Mouse (Mus musculus): ENCODE results near the gene Cngb1. TPM values are rescaled to one million over a fixed set of nuclear protein-coding genes. Genes with fewer than 3 reads are reported as not detected.
A peak's percentile ranks its signal among the peaks of the same experiment; 100 is the strongest.

Gene Cngb1
- polyA plus RNA-seq, 1 experiment from 2014 or later: 0.12 TPM

DNA sequence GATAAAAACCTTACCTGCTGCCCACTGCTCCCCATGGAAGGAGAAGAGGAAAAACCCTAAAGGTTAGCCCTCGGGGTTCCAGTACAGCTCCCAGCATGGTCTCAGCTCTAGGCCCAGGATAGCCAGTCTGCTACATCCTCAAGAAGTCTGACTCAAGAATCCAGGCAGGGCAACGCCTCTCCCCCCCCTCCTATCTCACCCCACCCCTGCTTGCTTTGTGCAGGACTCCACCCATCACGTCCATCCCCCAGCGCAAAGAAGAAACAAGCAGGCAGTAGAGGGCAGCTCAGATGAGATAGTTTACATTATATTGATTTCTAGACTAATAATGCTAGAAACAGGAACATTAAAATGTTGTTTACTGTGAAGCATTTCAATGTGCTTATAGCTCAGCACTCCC is 34.5 kb downstream of the Cngb1 start:
- no peak overlapping the region for H3K4me2 ChIP-seq (ENCODE audit: low read depth, low read length)
- H3K27me3 ChIP-seq (ENCODE audit: control insufficient read depth, insufficient read depth, low read depth, low read length): no peaks in the 10 kb centered on the region
- H3K36me3 ChIP-seq (ENCODE audit: control insufficient read depth, insufficient read depth): no peaks in the 10 kb centered on the region

DNA sequence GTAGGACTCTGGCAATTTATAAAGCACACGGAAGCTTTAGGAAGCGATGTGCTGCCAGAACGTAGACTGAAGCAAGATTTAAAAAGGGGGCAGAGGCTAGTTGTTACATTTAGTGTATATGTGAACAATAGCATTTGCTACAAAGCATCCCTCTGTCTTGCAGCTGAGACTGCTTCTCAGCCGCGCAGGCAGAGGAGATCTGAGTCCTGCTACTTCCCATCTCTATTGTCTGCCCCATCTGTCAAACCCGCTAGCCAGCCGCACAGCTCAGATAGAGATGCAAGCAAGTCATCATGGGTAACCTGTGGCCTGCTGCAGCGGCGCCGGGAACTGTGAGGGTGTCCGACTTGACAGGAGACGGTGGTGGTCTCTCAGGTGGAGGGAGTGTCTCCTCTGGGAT is 35.9 kb downstream of the Cngb1 start:
- 66% methylated on average over 12 of the region's 12 CpGs for WGBS (ENCODE audit: insufficient replicate concordance)
- Histone ChIP-seq H3K27me3 (ENCODE audit: control insufficient read depth, insufficient read depth, low read depth, low read length) (no peaks in the 10 kb centered on the region), H3K36me3 (ENCODE audit: control insufficient read depth, insufficient read depth) (no peaks in the 10 kb centered on the region), H3K9me3 (replicated peaks; ENCODE audit: control insufficient read depth, low read length) (no peaks in the 10 kb centered on the region), H3K27ac (ENCODE audit: low read length) (no peak overlapping the region), H3K4me3 (ENCODE audit: low read depth, low read length) (no peak overlapping the region), H3K4me2 (ENCODE audit: low read depth, low read length) (no peak overlapping the region), H3K9ac (ENCODE audit: low read depth, low read length) (no peak overlapping the region), H3K4me1 (ENCODE audit: control insufficient read depth, low read depth, low read length) (no peaks in the 10 kb centered on the region)
- ATAC-seq (ENCODE audit: low read depth): no peak

More for the DNA sequence above, 34.5 kb downstream of the Cngb1 start:
- Histone ChIP-seq H3K27ac (ENCODE audit: low read length) (no peak overlapping the region), H3K4me3 (ENCODE audit: low read depth, low read length) (no peak overlapping the region), H3K4me1 (ENCODE audit: control insufficient read depth, low read depth, low read length) (no peaks in the 10 kb centered on the region), H3K9me3 (replicated peaks; ENCODE audit: control insufficient read depth, low read length) (no peaks in the 10 kb centered on the region), H3K9ac (ENCODE audit: low read depth, low read length) (no peak overlapping the region)
- 26% methylated on average over 4 of the region's 4 CpGs for WGBS (ENCODE audit: insufficient replicate concordance)
- ATAC-seq (ENCODE audit: low read depth): no peak

DNA sequence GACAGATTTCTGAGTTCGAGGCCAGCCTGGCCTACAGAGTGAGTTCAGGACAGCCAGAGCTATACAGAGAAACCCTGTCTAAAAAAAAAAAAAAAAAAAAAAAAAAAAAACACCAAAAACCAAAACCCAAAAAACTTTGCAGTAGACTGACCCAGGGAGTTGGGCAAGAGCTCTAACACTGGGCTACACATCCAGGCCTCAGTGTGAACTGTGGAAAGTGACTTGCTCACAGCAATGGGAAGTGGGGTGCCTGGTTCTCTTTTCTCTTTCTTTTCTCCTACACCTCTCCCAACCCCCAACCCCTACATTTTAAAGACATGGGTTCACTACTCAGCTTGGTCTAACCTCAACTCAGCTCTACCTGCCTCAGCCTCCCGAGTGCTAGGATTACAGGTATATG is 44.2 kb downstream of the Cngb1 start:
- H3K4me1 ChIP-seq (ENCODE audit: control insufficient read depth, low read depth, low read length): no peaks in the 10 kb centered on the region
- no peak overlapping the region for H3K4me3 ChIP-seq (ENCODE audit: low read depth, low read length)
- H3K9ac ChIP-seq (ENCODE audit: low read depth, low read length): no peak overlapping the region
- no peaks in the 10 kb centered on the region for H3K9me3 ChIP-seq (replicated peaks; ENCODE audit: control insufficient read depth, low read length)
- no peaks in the 10 kb centered on the region for H3K27me3 ChIP-seq (ENCODE audit: control insufficient read depth, insufficient read depth, low read depth, low read length)
- 53% methylated on average over 2 of the region's 2 CpGs for WGBS (ENCODE audit: insufficient replicate concordance)
- no peak for ATAC-seq (ENCODE audit: low read depth)
- no peak overlapping the region for H3K4me2 ChIP-seq (ENCODE audit: low read depth, low read length)
- H3K36me3 ChIP-seq (ENCODE audit: control insufficient read depth, insufficient read depth): no peaks in the 10 kb centered on the region
- no peak overlapping the region for H3K27ac ChIP-seq (ENCODE audit: low read length)

DNA sequence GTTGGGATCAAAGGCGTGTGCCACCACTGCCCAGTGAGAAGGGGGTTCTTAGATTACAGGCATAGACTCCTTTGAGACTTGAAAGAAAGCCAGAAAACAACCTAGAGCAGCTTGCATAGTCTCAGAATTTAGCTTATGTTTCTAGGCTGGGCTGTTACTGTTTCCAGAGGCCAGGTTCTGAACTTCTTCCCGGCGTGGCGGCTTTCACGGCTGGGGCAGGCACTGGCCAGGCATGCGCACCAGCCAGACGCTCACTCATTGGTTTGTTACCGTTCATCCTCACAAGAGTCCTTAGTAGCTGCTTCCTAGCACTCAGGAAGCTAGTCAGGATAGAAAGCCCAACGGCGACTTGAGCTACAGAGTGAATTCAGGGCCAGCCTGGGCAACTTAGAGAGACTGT is 50.8 kb downstream of the Cngb1 start:
- Histone ChIP-seq H3K27me3 (ENCODE audit: control insufficient read depth, insufficient read depth, low read depth, low read length) (no peaks in the 10 kb centered on the region), H3K4me3 (ENCODE audit: low read depth, low read length) (no peak overlapping the region), H3K4me1 (ENCODE audit: control insufficient read depth, low read depth, low read length) (no peaks in the 10 kb centered on the region), H3K9ac (ENCODE audit: low read depth, low read length) (no peak overlapping the region), H3K4me2 (ENCODE audit: low read depth, low read length) (no peak overlapping the region), H3K9me3 (replicated peaks; ENCODE audit: control insufficient read depth, low read length) (no peaks in the 10 kb centered on the region), H3K36me3 (ENCODE audit: control insufficient read depth, insufficient read depth) (no peaks in the 10 kb centered on the region), H3K27ac (ENCODE audit: low read length) (no peak overlapping the region)
- no peak for ATAC-seq (ENCODE audit: low read depth)
- WGBS (ENCODE audit: insufficient replicate concordance): 78% methylated on average over 10 of the region's 10 CpGs

DNA sequence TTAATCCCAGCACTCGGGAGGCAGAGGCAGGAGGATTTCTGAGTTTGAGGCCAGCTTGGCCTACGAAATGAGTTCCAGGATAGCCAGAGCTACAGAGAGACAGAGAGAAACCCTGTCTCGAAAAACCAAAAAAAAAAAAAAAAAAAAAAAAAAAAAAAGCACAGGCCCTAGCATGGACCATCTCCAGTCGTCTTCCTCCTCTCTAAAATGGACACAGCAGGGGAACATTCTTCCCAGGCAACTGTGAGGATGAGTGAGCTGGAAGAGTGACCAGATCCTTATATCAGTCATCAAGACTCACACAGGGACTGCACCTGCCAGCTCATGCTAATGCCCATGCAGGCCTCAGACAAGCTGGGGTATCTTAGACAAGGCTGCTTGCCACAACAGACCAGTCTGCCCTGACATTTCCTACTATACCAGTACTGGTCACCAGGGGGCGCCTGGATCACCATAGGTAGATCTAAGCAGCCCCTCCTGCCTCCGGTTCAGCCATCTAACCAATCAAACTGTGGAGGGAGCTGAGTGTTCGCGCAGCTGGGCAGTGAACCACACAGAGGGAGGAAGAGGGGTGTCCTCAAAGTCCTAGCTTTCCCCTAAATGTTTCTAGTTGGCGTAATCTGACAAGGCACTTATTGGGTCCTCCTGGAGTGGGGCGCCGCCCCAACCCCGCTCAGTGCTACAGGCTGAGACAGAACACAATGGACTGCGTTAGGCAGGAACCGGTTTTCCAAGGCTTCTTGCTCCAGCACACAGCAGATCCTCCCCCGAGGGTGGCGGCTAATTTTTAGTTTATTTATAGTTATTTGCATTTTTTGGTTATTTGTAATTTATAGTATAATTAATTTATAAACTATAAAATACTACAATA is 51.6 kb downstream of the Cngb1 start:
- no peaks in the 10 kb centered on the region for H3K4me1 ChIP-seq (ENCODE audit: control insufficient read depth, low read depth, low read length)
- H3K4me2 ChIP-seq (ENCODE audit: low read depth, low read length): peak overlapping the region; percentile 59
- no peaks in the 10 kb centered on the region for H3K27me3 ChIP-seq (ENCODE audit: control insufficient read depth, insufficient read depth, low read depth, low read length)
- H3K9ac ChIP-seq (ENCODE audit: low read depth, low read length): no peak overlapping the region
- no peaks in the 10 kb centered on the region for H3K36me3 ChIP-seq (ENCODE audit: control insufficient read depth, insufficient read depth)
- WGBS (ENCODE audit: insufficient replicate concordance): 19% methylated on average over 16 of the region's 16 CpGs
- peak overlapping the region; percentile 36; the same call in 1 of the 2 replicates for H3K4me3 ChIP-seq (ENCODE audit: low read depth, low read length)
- no peaks in the 10 kb centered on the region for H3K9me3 ChIP-seq (replicated peaks; ENCODE audit: control insufficient read depth, low read length)
- H3K27ac ChIP-seq (ENCODE audit: low read length): no peak overlapping the region
- peak; percentile 87 for ATAC-seq (ENCODE audit: low read depth)

DNA sequence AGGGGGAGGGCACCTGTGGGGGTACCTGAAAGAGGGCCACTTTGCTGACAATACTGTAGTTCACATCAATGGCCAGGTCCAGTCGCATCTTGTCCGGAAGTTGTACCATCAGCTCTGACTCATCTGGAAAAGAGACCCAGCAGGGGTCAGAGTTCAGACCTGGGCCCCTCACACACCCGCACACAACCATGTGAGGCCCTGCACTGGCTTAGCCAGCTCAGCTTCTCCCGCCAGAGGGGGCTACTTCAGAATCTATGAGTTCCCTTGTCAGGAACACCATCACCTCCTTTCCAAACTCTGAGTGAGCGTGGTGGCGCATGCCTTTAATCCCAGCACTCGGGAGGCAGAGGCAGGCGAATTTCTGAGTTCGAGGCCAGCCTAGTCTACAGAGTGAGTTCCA is 54.3 kb downstream of the Cngb1 start:
- no peak overlapping the region for H3K9ac ChIP-seq (ENCODE audit: low read depth, low read length)
- H3K4me3 ChIP-seq (ENCODE audit: low read depth, low read length): no peak overlapping the region
- no peak for ATAC-seq (ENCODE audit: low read depth)
- no peak overlapping the region for H3K4me2 ChIP-seq (ENCODE audit: low read depth, low read length)
- H3K27me3 ChIP-seq (ENCODE audit: control insufficient read depth, insufficient read depth, low read depth, low read length): no peaks in the 10 kb centered on the region
- 53% methylated on average over 9 of the region's 9 CpGs for WGBS (ENCODE audit: insufficient replicate concordance)
- no peaks in the 10 kb centered on the region for H3K4me1 ChIP-seq (ENCODE audit: control insufficient read depth, low read depth, low read length)
- H3K36me3 ChIP-seq (ENCODE audit: control insufficient read depth, insufficient read depth): no peaks in the 10 kb centered on the region
- no peak overlapping the region for H3K27ac ChIP-seq (ENCODE audit: low read length)
- H3K9me3 ChIP-seq (replicated peaks; ENCODE audit: control insufficient read depth, low read length): no peaks in the 10 kb centered on the region

DNA sequence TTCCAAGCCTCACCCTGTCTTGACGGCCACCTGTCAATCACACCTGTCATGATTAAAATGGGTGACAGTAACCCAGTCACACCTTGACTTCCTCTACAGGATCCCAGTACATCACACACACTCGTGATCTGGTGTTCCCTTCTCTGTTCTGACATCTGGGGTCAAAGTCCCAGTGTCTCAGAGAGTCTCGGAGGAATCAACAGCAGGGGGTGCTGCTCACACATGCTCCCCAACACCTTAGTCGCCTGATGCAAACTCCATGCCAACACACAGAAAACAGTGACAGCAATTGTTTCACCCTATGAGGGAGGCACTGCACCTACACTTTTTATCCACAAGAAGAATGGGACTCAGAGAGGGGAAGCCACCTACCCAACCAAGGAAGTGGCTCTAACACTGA is 56.5 kb downstream of the Cngb1 start:
- 35% methylated on average over 4 of the region's 4 CpGs for WGBS (ENCODE audit: insufficient replicate concordance)
- H3K27ac ChIP-seq (ENCODE audit: low read length): no peak overlapping the region
- no peaks in the 10 kb centered on the region for H3K9me3 ChIP-seq (replicated peaks; ENCODE audit: control insufficient read depth, low read length)
- H3K9ac ChIP-seq (ENCODE audit: low read depth, low read length): no peak overlapping the region
- no peaks in the 10 kb centered on the region for H3K36me3 ChIP-seq (ENCODE audit: control insufficient read depth, insufficient read depth)
- H3K4me1 ChIP-seq (ENCODE audit: control insufficient read depth, low read depth, low read length): no peaks in the 10 kb centered on the region
- no peak overlapping the region for H3K4me2 ChIP-seq (ENCODE audit: low read depth, low read length)
- ATAC-seq (ENCODE audit: low read depth): no peak
- no peaks in the 10 kb centered on the region for H3K27me3 ChIP-seq (ENCODE audit: control insufficient read depth, insufficient read depth, low read depth, low read length)
- H3K4me3 ChIP-seq (ENCODE audit: low read depth, low read length): no peak overlapping the region

DNA sequence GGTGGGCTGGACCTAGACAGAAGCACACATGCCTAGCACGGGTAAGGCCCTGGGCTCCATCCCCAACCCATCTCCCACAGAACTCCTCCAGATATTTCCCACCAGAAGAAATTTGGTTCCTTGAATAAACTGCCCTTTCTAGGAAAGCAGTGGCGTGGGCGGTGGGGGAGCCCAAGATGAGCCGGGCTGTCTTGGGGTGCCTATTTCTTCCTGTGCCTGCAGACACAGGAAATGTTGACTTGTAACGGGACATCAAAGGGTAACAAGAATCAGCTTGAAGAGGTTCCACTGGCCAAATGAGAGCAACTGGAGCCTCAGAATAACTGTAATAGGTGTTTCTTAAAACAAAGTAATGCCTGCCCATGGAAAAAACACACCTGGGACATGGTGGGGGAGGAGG is 59.1 kb downstream of the Cngb1 start:
- H3K4me1 ChIP-seq (ENCODE audit: control insufficient read depth, low read depth, low read length): no peaks in the 10 kb centered on the region
- no peak overlapping the region for H3K4me3 ChIP-seq (ENCODE audit: low read depth, low read length)
- no peak overlapping the region for H3K4me2 ChIP-seq (ENCODE audit: low read depth, low read length)
- WGBS (ENCODE audit: insufficient replicate concordance): 51% methylated on average over 5 of the region's 5 CpGs
- H3K9ac ChIP-seq (ENCODE audit: low read depth, low read length): no peak overlapping the region
- no peak for ATAC-seq (ENCODE audit: low read depth)
- H3K27me3 ChIP-seq (ENCODE audit: control insufficient read depth, insufficient read depth, low read depth, low read length): no peaks in the 10 kb centered on the region
- H3K27ac ChIP-seq (ENCODE audit: low read length): no peak overlapping the region
- no peaks in the 10 kb centered on the region for H3K36me3 ChIP-seq (ENCODE audit: control insufficient read depth, insufficient read depth)
- no peaks in the 10 kb centered on the region for H3K9me3 ChIP-seq (replicated peaks; ENCODE audit: control insufficient read depth, low read length)

DNA sequence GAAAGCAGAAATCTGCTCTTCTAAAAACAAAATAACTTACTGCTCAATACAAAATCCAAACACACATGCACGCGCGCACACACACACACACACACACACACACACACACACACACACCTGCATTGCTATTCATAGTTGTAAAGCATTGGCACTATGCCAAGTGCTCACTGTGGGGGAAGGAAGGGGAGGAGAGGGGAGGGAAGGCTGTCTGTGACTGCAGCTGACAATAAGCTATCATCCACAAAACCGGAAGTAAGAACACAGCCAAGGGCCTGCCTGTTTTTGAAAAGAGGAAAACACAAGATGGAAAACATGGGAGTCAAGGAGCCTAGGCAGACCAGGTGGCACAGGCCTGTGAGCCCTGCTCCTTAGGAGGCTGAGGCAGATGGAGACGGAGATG is 61.2 kb downstream of the Cngb1 start:
- no peak overlapping the region for H3K4me2 ChIP-seq (ENCODE audit: low read depth, low read length)
- no peak overlapping the region for H3K27ac ChIP-seq (ENCODE audit: low read length)
- no peak overlapping the region for H3K4me3 ChIP-seq (ENCODE audit: low read depth, low read length)
- H3K27me3 ChIP-seq (ENCODE audit: control insufficient read depth, insufficient read depth, low read depth, low read length): no peaks in the 10 kb centered on the region
- ATAC-seq (ENCODE audit: low read depth): no peak
- 50% methylated on average over 5 of the region's 5 CpGs for WGBS (ENCODE audit: insufficient replicate concordance)
- H3K9ac ChIP-seq (ENCODE audit: low read depth, low read length): no peak overlapping the region
- no peaks in the 10 kb centered on the region for H3K36me3 ChIP-seq (ENCODE audit: control insufficient read depth, insufficient read depth)
- H3K9me3 ChIP-seq (replicated peaks; ENCODE audit: control insufficient read depth, low read length): no peaks in the 10 kb centered on the region
- H3K4me1 ChIP-seq (ENCODE audit: control insufficient read depth, low read depth, low read length): no peaks in the 10 kb centered on the region
